Mouse (Mus musculus) urinary bladder, adult 18-20 months (tissue): ENCODE measurements around the gene 1190007I07Rik.
"Not testable (repeated sequence)": the region's sequence is repeated elsewhere in the genome, so short reads cannot be mapped to it uniquely, and the experiment has no call there.

Experiments used
- DNase-seq, 2 experiments: peaks; one replicate each; pipeline ENCODE4 v3.0.0; 2022; ENCODE audit warnings: low spot score in 2 of 2, mixed read lengths in 2 of 2

The 1190007I07Rik gene

GRCm38 (mm10) chr10:82629111-82629585, 6.1 kb upstream of the 1190007I07Rik start:
- no peak for DNase-seq

- not testable (repeated sequence) for DNase-seq
These were observed 515 bp upstream of the 1190007I07Rik start for GRCm38 (mm10) chr10:82623553-82623932.

GRCm38 (mm10) chr10:82622235-82622634, 793 bp downstream of the 1190007I07Rik start:
- peak in 1 of 2 experiments; percentile 10 for DNase-seq

GRCm38 (mm10) chr10:82594421-82594820, 28.6 kb downstream of the 1190007I07Rik start:
- DNase-seq = not testable (repeated sequence)

GRCm38 (mm10) chr10:82589673-82590072, 33.4 kb downstream of the 1190007I07Rik start:
- DNase-seq = not testable (repeated sequence)

- not testable (repeated sequence) for DNase-seq
These were observed 51.9 kb downstream of the 1190007I07Rik start for GRCm38 (mm10) chr10:82571091-82571490.
